Mouse (Mus musculus) heart, adult 9 months (tissue): ENCODE measurements around the gene Tbc1d10a.

ENCODE experiments used
- DNase-seq, 2 experiments: peaks; one replicate each; pipeline ENCODE4 v3.0.0; 2022; ENCODE audit warnings: low spot score in 2 of 2

Gene Tbc1d10a

GRCm38 (mm10) chr11:4186486-4187317, at the start of gene Tbc1d10a:
TSS of gene Tbc1d10a (plus strand) at chr11:4186789.
- peak; percentile 98 for DNase-seq

GRCm38 (mm10) chr11:4138964-4139363, 47.6 kb upstream of the Tbc1d10a start:
- DNase-seq: no peak

- DNase-seq: no peak
Observed at GRCm38 (mm10) chr11:4141505-4141904, 45.1 kb upstream of the Tbc1d10a start.

- no peak for DNase-seq
Observed at GRCm38 (mm10) chr11:4142352-4142751, 44.2 kb upstream of the Tbc1d10a start.

GRCm38 (mm10) chr11:4143281-4144062, 43.1 kb upstream of the Tbc1d10a start:
- no peak for DNase-seq

GRCm38 (mm10) chr11:4146381-4146780, 40.2 kb upstream of the Tbc1d10a start:
- DNase-seq: no peak

- no peak for DNase-seq
Observed at GRCm38 (mm10) chr11:4147098-4147497, 39.5 kb upstream of the Tbc1d10a start.

- peak; percentile 36 to 68 for DNase-seq
Observed at GRCm38 (mm10) chr11:4148120-4148519, 38.5 kb upstream of the Tbc1d10a start.

- no peak for DNase-seq
Observed at GRCm38 (mm10) chr11:4148536-4149156, 37.9 kb upstream of the Tbc1d10a start.

- DNase-seq: no peak
Observed at GRCm38 (mm10) chr11:4149886-4150285, 36.7 kb upstream of the Tbc1d10a start.

GRCm38 (mm10) chr11:4153694-4154093, 32.9 kb upstream of the Tbc1d10a start:
- no peak for DNase-seq

- no peak for DNase-seq
Observed at GRCm38 (mm10) chr11:4155641-4156040, 30.9 kb upstream of the Tbc1d10a start.

GRCm38 (mm10) chr11:4158676-4159075, 27.9 kb upstream of the Tbc1d10a start:
- DNase-seq: no peak

GRCm38 (mm10) chr11:4159808-4160708, 26.5 kb upstream of the Tbc1d10a start, which contains the start of the genes Ccdc157 and Sf3a1:
TSS of gene Ccdc157 (minus strand) at chr11:4160293.
TSS of gene Sf3a1 (plus strand) at chr11:4160350.
- peak; percentile 92 for DNase-seq

GRCm38 (mm10) chr11:4160758-4161480, 25.7 kb upstream of the Tbc1d10a start:
- DNase-seq: no peak

- no peak for DNase-seq
Observed at GRCm38 (mm10) chr11:4164701-4165100, 21.9 kb upstream of the Tbc1d10a start.

- DNase-seq: no peak
Observed at GRCm38 (mm10) chr11:4166467-4167090, 20.0 kb upstream of the Tbc1d10a start.

- peak; percentile 81 to 84 for DNase-seq
Observed at GRCm38 (mm10) chr11:4174586-4174985, 12.0 kb upstream of the Tbc1d10a start.

- DNase-seq: peak; percentile 42 to 71
Observed at GRCm38 (mm10) chr11:4177716-4178115, 8.9 kb upstream of the Tbc1d10a start.

- no peak for DNase-seq
Observed at GRCm38 (mm10) chr11:4182061-4182460, 4.5 kb upstream of the Tbc1d10a start.
